9 mouse cellular contexts compared by ENCODE assay signal in the genomic region with DNA sequence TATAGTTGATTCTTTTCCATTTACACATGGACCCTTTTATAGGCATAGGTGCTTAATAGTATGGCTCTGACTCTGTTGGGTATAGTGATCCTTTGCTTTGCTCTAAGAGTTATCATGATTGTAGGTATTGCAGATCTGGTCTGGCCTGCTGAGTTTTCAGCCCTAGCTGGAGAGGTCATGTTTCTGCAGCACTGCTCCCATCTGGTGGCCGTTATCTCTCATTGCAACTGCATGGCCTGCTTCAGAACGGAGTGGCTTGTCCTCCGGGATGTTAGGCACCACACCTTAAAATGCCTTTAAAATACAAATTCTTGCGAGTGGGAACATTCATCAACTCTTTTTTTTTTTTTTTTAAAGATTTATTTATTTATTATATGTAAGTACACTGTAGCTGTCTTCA.
DNase-seq lines count a peak whose midpoint lies in the region; ATAC-seq and TF ChIP-seq lines count a peak whose summit lies in the region.
"Had no signal": no experiment of that assay in that cellular context is flagged by ENCODE, and none has a peak within 500 bp of the region (broad histone marks: within the 10 kb centered on the region; RNA-seq: fewer than 3 reads in every experiment).

No protein-coding gene starts in this region.

- no peak overlapping the region for H3K9ac ChIP-seq in intestine, embryonic 15.5 days
- no peak overlapping the region for H3K9ac ChIP-seq in neural tube, embryonic 12.5 days
- H3K9ac ChIP-seq: heart, embryonic 15.5 days had no signal

- 14% methylated on average over 4 of the region's 4 CpGs for WGBS in intestine, embryonic 15.5 days
- WGBS in limb, embryonic 10.5 days, result 21% methylated on average over 4 of the region's 4 CpGs
- WGBS in neural tube, embryonic 12.5 days, result 15% methylated on average over 4 of the region's 4 CpGs

- peak overlapping the region; percentile 46 for H3K27ac ChIP-seq in gastrocnemius, adult 2 months
- H3K27ac ChIP-seq in intestine, embryonic 15.5 days, result no peak overlapping the region
- H3K27ac ChIP-seq in limb, embryonic 10.5 days, result no peak overlapping the region
- no peak overlapping the region for H3K27ac ChIP-seq in neural tube, embryonic 12.5 days
- H3K27ac ChIP-seq: heart, embryonic 15.5 days had no signal

- H3K4me3 ChIP-seq in gastrocnemius, adult 2 months, result no peak overlapping the region
- H3K4me3 ChIP-seq in intestine, embryonic 15.5 days (replicated peaks), result no peak overlapping the region
- H3K4me3 ChIP-seq in limb, embryonic 10.5 days, result no peak overlapping the region
- H3K4me3 ChIP-seq in neural tube, embryonic 12.5 days, result no peak overlapping the region
- H3K4me3 ChIP-seq: heart, embryonic 15.5 days had no signal

- TF ChIP-seq CTCF in gastrocnemius, adult 2 months (IDR thresholded peaks at IDR 0.05), result peak; percentile 93

- no peak overlapping the region for H3K4me2 ChIP-seq in intestine, embryonic 15.5 days (replicated peaks)
- no peak overlapping the region for H3K4me2 ChIP-seq in neural tube, embryonic 12.5 days (replicated peaks)
- H3K4me2 ChIP-seq: heart, embryonic 15.5 days had no signal

- ATAC-seq in intestine, embryonic 15.5 days, result peak; percentile 66
- 0 out of 2 replicates have a peak, but pooled peaks have one; percentile 25 for ATAC-seq in neural tube, embryonic 12.5 days (ENCODE audit: low FRiP score, low read depth)

- no peaks in the 10 kb centered on the region for H3K27me3 ChIP-seq in intestine, embryonic 15.5 days (replicated peaks)
- no peaks in the 10 kb centered on the region for H3K27me3 ChIP-seq in limb, embryonic 10.5 days (ENCODE audit: low read depth, poor library complexity, severe bottlenecking)
- H3K27me3 ChIP-seq in neural tube, embryonic 12.5 days (replicated peaks), result no peaks in the 10 kb centered on the region
- H3K27me3 ChIP-seq: heart, embryonic 15.5 days had no signal

- no peaks in the 10 kb centered on the region for H3K9me3 ChIP-seq in intestine, embryonic 15.5 days
- H3K9me3 ChIP-seq in limb, embryonic 10.5 days (replicated peaks), result no peaks in the 10 kb centered on the region
- H3K9me3 ChIP-seq in neural tube, embryonic 12.5 days, result no peaks in the 10 kb centered on the region
- H3K9me3 ChIP-seq: heart, embryonic 15.5 days had no signal

- DNase-seq in A20 (ENCODE audit: low read depth, low spot score), result peak; percentile 71
- peak; percentile 64 for DNase-seq in MN1 (ENCODE audit: low spot score)
- peak; percentile 81 for DNase-seq in cerebellum, adult 8-10 months
- peak; percentile 73 for DNase-seq in gastrocnemius, adult 2 months
- peak; percentile 59 for DNase-seq in limb, embryonic 10.5 days (ENCODE audit: low spot score)
- peak; percentile 21 to 40 for DNase-seq in thymus, adult 18-20 months

- peaks cover 6% of the 10 kb centered on the region; the same call in 1 of the 2 replicates for H3K36me3 ChIP-seq in intestine, embryonic 15.5 days
- peaks cover 16% of the 10 kb centered on the region for H3K36me3 ChIP-seq in limb, embryonic 10.5 days
- H3K36me3 ChIP-seq in neural tube, embryonic 12.5 days, result peaks cover 9% of the 10 kb centered on the region; the same call in 1 of the 2 replicates

- intact Hi-C loops in gastrocnemius, adult 2 months (cut with DNase I), result loop anchor here (1.0 to 5.0 kb wide), 2 partner anchors 109 to 175 kb away; no protein-coding TSS in a partner anchor

- H3K4me1 ChIP-seq in intestine, embryonic 15.5 days (replicated peaks), result 0 out of 2 replicates have a peak, but pooled peaks cover 4% of the 10 kb centered on the region
- no peaks in the 10 kb centered on the region for H3K4me1 ChIP-seq in limb, embryonic 10.5 days
- H3K4me1 ChIP-seq in neural tube, embryonic 12.5 days, result no peaks in the 10 kb centered on the region

Comparison
In these comparisons a context has a peak if more than half of its experiments do, and no peak if none do; other contexts are left out.
1. DNase-seq: peak in every context shown above with its lines; median percentile 81 in cerebellum, adult 8-10 months; 73 in gastrocnemius, adult 2 months; 71 in A20; 64 in MN1; 59 in limb, embryonic 10.5 days; 30 in thymus, adult 18-20 months.